Mouse (Mus musculus): ENCODE results near the gene Slc39a11.

GRCm38 (mm10) chr11:113296912-113297625 is 352.8 kb downstream of the Slc39a11 start:
- TF ChIP-seq CTCF (IDR thresholded peaks at IDR 0.05; ENCODE audit: low read depth, low read length), result no peak
- TF ChIP-seq GATA1 (IDR thresholded peaks at IDR 0.05; ENCODE audit: borderline replicate concordance, low read length), result no peak
- no peak for TF ChIP-seq POLR2AphosphoS5 (IDR thresholded peaks at IDR 0.05; ENCODE audit: insufficient replicate concordance, low read depth, low read length)
- no peak for TF ChIP-seq TAL1 (conservative IDR thresholded peaks at IDR 0.05; ENCODE audit: low read depth, low read length)
- no peak for TF ChIP-seq GATA2 (IDR thresholded peaks at IDR 0.05; ENCODE audit: borderline replicate concordance, low read depth, low read length)
